Mouse (Mus musculus): Measurements from ENCODE around the gene Rbm26. TPM values are rescaled to one million over a fixed set of nuclear protein-coding genes. Genes with fewer than 3 reads are reported as not detected.
A peak's percentile ranks its signal among the peaks of the same experiment; 100 is the strongest.

Rbm26 gene
- polyA plus RNA-seq (2016; fragmentation: Nextera tagmentation; extraction: Ambion mirVana) = 19.4 and 25.0 TPM in 2 replicates

DNA sequence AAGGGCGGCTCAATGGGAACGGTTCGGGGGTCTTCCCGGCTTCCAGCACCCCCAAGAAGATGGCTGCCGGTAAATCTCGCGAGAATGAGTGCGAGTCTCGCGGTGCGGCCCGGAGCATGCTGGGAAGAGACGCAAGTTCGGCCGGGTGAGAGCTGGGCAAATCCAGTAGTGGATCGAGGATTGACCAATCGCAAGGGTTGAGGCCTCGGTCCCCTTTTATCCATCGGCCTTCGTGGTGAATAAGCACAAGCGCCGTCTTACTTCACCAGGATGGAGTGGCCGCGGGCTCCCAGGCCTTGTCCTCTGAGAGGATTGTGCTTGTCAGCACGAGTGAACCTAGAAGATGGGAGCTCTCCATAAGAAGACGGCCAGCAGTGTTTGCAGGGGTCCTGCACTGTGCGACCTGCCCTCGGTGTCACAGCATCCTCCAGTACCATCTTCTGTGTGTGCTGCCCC is at the start of gene Rbm26:
Gene Rbm26 (minus strand): TSS at position 90 of the 456 bp plus-strand sequence.
- H3K27me3 ChIP-seq (ENCODE audit: insufficient read depth, poor library complexity, severe bottlenecking) = no peaks in the 10 kb centered on the region
- H3K4me1 ChIP-seq = peaks cover 20% of the 10 kb centered on the region
- H3K4me3 ChIP-seq = peak within 1 kb of the TSS; percentile 99
- H3K27ac ChIP-seq = peak within 1 kb of the TSS; percentile 99
- peak; percentile 97 for DNase-seq (ENCODE audit: low spot score)
- no peaks in the 10 kb centered on the region for H3K36me3 ChIP-seq
- WGBS = under 1% methylated on average over 28 of the region's 28 CpGs
- H3K9me3 ChIP-seq = no peaks in the 10 kb centered on the region

DNA sequence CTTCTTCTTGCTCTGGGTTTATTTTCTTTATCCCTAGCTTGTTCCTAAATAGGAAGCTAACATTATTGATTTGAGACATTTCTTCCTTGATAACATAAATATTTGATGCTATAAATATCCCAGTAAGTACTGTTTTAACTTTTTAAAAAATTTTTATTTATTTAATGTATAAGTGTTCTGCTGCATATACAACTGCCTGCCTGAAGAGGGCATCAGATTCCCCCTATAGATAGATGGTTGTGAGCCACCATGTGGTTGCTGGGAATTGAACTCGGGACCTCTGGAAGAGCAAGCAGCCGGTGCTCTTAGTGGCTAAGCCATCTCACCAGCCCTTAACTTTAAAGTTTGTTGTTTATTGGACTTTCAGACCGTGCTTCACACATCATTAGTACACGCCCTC is 48.7 kb upstream of the Rbm26 start:
- Histone ChIP-seq H3K27me3 (ENCODE audit: insufficient read depth, poor library complexity, severe bottlenecking) (no peaks in the 10 kb centered on the region), H3K36me3 (no peaks in the 10 kb centered on the region), H3K27ac (no peak overlapping the region), H3K4me3 (no peak overlapping the region), H3K9me3 (no peaks in the 10 kb centered on the region), H3K4me1 (no peaks in the 10 kb centered on the region)
- DNase-seq (ENCODE audit: low spot score) = no peak
- WGBS = 79% methylated on average over 4 of the region's 4 CpGs

DNA sequence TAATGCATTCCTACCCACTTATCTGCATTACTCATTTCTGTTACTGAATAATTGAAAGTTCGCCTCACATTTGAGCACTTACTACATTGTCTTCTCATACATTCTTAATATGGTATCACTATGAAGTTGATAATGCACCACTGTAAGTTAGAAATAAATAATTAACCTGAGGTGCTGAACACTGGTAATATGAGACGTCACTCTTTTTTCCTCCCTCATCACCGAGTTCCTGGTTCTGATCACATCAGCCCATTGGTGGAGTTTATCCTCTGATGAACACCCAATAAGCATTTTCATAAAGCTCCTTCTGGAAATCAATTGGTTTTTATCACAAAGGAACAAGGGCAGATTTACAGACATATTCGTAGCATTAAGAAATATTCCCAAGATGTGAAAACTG is 45.1 kb upstream of the Rbm26 start:
- Histone ChIP-seq H3K9me3 (no peaks in the 10 kb centered on the region), H3K27me3 (ENCODE audit: insufficient read depth, poor library complexity, severe bottlenecking) (no peaks in the 10 kb centered on the region), H3K4me1 (no peaks in the 10 kb centered on the region), H3K36me3 (no peaks in the 10 kb centered on the region), H3K27ac (no peak overlapping the region), H3K4me3 (no peak overlapping the region)
- no peak for DNase-seq (ENCODE audit: low spot score)
- WGBS = 74% methylated on average over 4 of the region's 4 CpGs

GRCm38 (mm10) chr14:105219525-105220376 is 42.6 kb upstream of the Rbm26 start:
- DNase-seq (ENCODE audit: low spot score) = no peak
- Histone ChIP-seq H3K27ac (no peak overlapping the region), H3K27me3 (ENCODE audit: insufficient read depth, poor library complexity, severe bottlenecking) (no peaks in the 10 kb centered on the region)

GRCm38 (mm10) chr14:105198401-105198800 is 21.3 kb upstream of the Rbm26 start:
- Histone ChIP-seq H3K27me3 (ENCODE audit: insufficient read depth, poor library complexity, severe bottlenecking) (no peaks in the 10 kb centered on the region), H3K9me3 (no peaks in the 10 kb centered on the region), H3K4me3 (no peak overlapping the region), H3K4me1 (no peaks in the 10 kb centered on the region), H3K36me3 (no peaks in the 10 kb centered on the region), H3K27ac (no peak overlapping the region)
- WGBS = 44% methylated on average over 5 of the region's 5 CpGs
- DNase-seq (ENCODE audit: low spot score) = no peak

More at GRCm38 (mm10) chr14:105219525-105220376, 42.6 kb upstream of the Rbm26 start:
- H3K9me3 ChIP-seq = no peaks in the 10 kb centered on the region
- H3K36me3 ChIP-seq = no peaks in the 10 kb centered on the region
- H3K4me3 ChIP-seq = no peak overlapping the region
- no peaks in the 10 kb centered on the region for H3K4me1 ChIP-seq
- 79% methylated on average over 9 of the region's 9 CpGs for WGBS

DNA sequence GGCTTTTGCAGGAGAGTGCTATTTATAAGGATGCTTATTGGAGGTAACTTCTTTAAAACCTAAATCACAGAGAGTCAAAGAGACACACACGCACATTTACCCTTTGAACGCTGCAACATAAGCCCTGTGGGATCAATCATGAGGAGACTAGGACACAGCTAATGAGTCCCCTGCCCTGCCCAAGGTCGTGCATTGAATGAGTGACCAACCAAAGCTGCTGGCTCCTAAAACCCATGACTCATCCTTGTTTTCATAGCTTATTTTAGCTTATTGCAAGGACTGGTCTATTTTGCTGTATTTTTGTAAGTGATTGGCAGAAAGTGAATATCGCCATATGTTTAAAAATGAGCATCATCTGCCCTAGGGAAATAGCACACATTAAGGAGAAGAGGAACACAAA is 17.6 kb upstream of the Rbm26 start:
- Histone ChIP-seq H3K36me3 (no peaks in the 10 kb centered on the region), H3K27ac (no peak overlapping the region), H3K9me3 (no peaks in the 10 kb centered on the region), H3K4me3 (no peak overlapping the region), H3K27me3 (ENCODE audit: insufficient read depth, poor library complexity, severe bottlenecking) (no peaks in the 10 kb centered on the region), H3K4me1 (no peaks in the 10 kb centered on the region)
- 65% methylated on average over 4 of the region's 4 CpGs for WGBS
- no peak for DNase-seq (ENCODE audit: low spot score)

GRCm38 (mm10) chr14:105184866-105185265 is 7.7 kb upstream of the Rbm26 start:
- Histone ChIP-seq H3K27ac (no peak overlapping the region), H3K36me3 (no peaks in the 10 kb centered on the region), H3K9me3 (no peaks in the 10 kb centered on the region), H3K4me1 (no peaks in the 10 kb centered on the region), H3K27me3 (ENCODE audit: insufficient read depth, poor library complexity, severe bottlenecking) (no peaks in the 10 kb centered on the region), H3K4me3 (no peak overlapping the region)
- DNase-seq (ENCODE audit: low spot score) = no peak
- 59% methylated on average over 3 of the region's 3 CpGs for WGBS

DNA sequence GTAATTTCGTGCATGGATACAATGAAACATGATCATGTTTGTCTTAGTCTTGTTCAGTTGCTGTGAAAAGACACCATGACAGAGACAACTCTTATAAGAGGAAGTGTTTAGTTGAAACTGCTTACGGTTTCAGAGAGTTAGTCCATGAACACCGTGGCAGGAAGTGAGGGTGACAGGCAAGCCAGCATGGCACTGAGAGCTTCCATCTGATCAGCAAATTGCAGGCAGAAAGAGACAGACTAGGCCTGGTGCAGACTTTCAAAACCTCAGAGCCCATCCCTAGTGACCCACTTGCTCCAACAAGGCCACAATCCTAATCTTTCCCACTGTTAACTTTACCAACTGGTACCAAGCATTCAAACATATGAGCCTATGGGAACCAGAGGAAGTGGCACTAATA is 5.7 kb upstream of the Rbm26 start:
- H3K4me1 ChIP-seq = no peaks in the 10 kb centered on the region
- no peak for DNase-seq (ENCODE audit: low spot score)
- H3K27me3 ChIP-seq (ENCODE audit: insufficient read depth, poor library complexity, severe bottlenecking) = no peaks in the 10 kb centered on the region
- no peak overlapping the region for H3K4me3 ChIP-seq
- WGBS = 72% methylated on average over 3 of the region's 3 CpGs
- no peaks in the 10 kb centered on the region for H3K9me3 ChIP-seq
- H3K36me3 ChIP-seq = no peaks in the 10 kb centered on the region
- H3K27ac ChIP-seq = no peak overlapping the region

DNA sequence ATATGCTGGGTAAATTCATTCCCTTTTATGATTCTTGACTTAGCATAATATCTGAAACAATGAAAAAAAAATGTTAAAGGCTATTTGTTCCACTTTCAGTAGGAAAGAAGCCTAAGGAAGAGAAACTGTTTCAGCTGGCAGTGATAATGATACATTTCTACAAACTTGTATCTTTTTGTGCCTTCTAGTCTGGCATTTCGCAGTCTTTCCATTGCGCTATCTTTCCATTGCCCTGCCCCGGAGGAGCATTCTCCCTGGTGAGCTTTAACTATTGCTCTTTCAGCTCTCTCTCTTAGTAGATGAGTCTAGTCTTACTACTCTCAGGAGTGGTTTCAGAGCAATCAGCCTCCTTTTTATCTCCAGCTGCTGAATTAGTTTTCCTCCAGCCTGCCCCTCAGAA is 2.6 kb upstream of the Rbm26 start:
- Histone ChIP-seq H3K4me1 (peaks cover 11% of the 10 kb centered on the region), H3K36me3 (no peaks in the 10 kb centered on the region), H3K4me3 (no peak overlapping the region), H3K9me3 (no peaks in the 10 kb centered on the region), H3K27ac (no peak overlapping the region), H3K27me3 (ENCODE audit: insufficient read depth, poor library complexity, severe bottlenecking) (no peaks in the 10 kb centered on the region)
- no peak for DNase-seq (ENCODE audit: low spot score)
- 85% methylated on average over 3 of the region's 3 CpGs for WGBS

DNA sequence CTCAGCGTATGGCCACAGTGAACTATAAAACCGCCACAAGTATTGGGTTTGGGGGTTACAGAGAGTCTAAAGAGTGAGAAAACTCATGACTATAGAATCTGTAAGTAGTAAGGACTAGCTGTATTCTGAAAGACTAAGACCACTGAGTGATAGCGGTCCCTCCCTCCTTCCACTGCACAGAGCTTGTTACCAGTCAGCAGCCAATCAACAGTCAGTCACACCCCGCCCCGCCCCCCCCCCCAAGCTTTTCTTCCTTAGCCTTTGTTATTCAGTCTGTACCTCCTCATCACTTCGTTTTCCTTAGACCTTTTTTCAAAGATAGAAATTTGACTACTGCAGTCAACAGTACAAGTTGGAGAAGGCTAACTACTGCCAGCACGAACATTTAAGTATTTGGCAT is 1.9 kb upstream of the Rbm26 start:
- Histone ChIP-seq H3K4me1 (peaks cover 13% of the 10 kb centered on the region), H3K4me3 (no peak overlapping the region), H3K27ac (no peak overlapping the region), H3K9me3 (no peaks in the 10 kb centered on the region), H3K27me3 (ENCODE audit: insufficient read depth, poor library complexity, severe bottlenecking) (no peaks in the 10 kb centered on the region), H3K36me3 (no peaks in the 10 kb centered on the region)
- 45% methylated on average over 7 of the region's 7 CpGs for WGBS
- no peak for DNase-seq (ENCODE audit: low spot score)

- Histone ChIP-seq H3K9me3 (no peaks in the 10 kb centered on the region), H3K27ac (peak overlapping the region; percentile 99), H3K4me1 (peaks cover 21% of the 10 kb centered on the region), H3K36me3 (no peaks in the 10 kb centered on the region), H3K4me3 (peak overlapping the region; percentile 99), H3K27me3 (ENCODE audit: insufficient read depth, poor library complexity, severe bottlenecking) (no peaks in the 10 kb centered on the region)
- WGBS = under 1% methylated on average over 74 of the region's 74 CpGs
- DNase-seq (ENCODE audit: low spot score) = peak; percentile 82
Measured at GRCm38 (mm10) chr14:105176381-105177168, 552 bp downstream of the Rbm26 start.

- H3K4me1 ChIP-seq = no peaks in the 10 kb centered on the region
- no peaks in the 10 kb centered on the region for H3K27me3 ChIP-seq (ENCODE audit: insufficient read depth, poor library complexity, severe bottlenecking)
- H3K27ac ChIP-seq = no peak overlapping the region
- DNase-seq (ENCODE audit: low spot score) = no peak
- H3K4me3 ChIP-seq = no peak overlapping the region
- H3K36me3 ChIP-seq = no peaks in the 10 kb centered on the region
- WGBS = 95% methylated on average over 1 of the region's 1 CpGs
- no peaks in the 10 kb centered on the region for H3K9me3 ChIP-seq
Measured at GRCm38 (mm10) chr14:105167181-105167580, 9.9 kb downstream of the Rbm26 start.

DNA sequence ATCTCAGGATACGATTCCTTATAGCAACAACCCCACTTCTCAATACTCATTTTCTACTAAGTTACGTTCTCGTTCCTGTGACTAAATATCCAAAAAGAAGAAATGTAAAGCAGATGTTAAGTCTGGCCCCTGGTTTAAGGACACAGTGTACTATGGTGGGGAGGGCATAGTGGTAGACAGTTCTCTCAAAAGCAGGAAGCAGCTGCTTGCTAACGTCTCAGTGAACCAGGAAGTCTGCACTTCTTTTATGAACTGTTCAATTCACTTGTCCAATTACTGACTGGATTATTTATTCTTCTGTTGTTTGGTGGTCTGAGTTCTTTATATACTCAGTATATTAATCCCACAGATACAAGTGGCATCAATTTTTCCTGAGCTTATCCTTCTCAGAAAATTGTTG is 12.3 kb downstream of the Rbm26 start:
- no peak for DNase-seq (ENCODE audit: low spot score)
- no peaks in the 10 kb centered on the region for H3K27me3 ChIP-seq (ENCODE audit: insufficient read depth, poor library complexity, severe bottlenecking)
- no peaks in the 10 kb centered on the region for H3K4me1 ChIP-seq
- H3K4me3 ChIP-seq = no peak overlapping the region
- H3K27ac ChIP-seq = no peak overlapping the region
- WGBS = 77% methylated on average over 4 of the region's 4 CpGs
- no peaks in the 10 kb centered on the region for H3K9me3 ChIP-seq
- no peaks in the 10 kb centered on the region; the same call in 1 of the 2 replicates for H3K36me3 ChIP-seq
